ENCODE assay signal across 28 mouse cellular contexts in the genomic region with DNA sequence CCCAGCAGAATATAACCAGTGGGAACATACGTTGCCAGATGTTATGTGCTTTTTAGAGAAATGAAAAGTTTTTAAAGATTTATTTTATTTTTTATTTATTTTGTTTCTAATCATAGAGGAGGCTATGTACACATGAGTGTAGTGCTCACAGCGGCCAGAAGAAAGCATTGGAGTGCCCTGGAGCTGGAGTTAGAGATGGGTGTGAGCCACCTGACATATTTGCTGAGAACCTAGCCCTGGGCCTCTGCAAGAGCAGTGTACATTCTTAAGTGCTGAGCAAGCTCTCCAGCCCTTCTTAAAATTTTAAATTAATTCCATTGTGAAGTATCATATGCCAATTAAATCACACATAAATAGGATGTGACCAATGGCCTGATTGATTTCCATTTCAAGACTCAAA.
"Had no signal": no experiment of that assay in that cellular context is flagged by ENCODE, and none has a peak within 500 bp of the region (broad histone marks: within the 10 kb centered on the region; RNA-seq: fewer than 3 reads in every experiment).

No protein-coding gene starts in this region.

- H3K4me2 ChIP-seq: heart, embryonic 11.5 days; heart, embryonic 13.5 days; heart, embryonic 15.5 days; hindbrain, embryonic 12.5 days; hindbrain, embryonic 14.5 days; intestine, embryonic 15.5 days; kidney, embryonic 15.5 days; limb, embryonic 13.5 days; limb, embryonic 15.5 days had no signal

- H3K27me3 ChIP-seq: heart, embryonic 13.5 days; heart, embryonic 15.5 days; hindbrain, embryonic 12.5 days; intestine, embryonic 15.5 days; kidney, embryonic 15.5 days; limb, embryonic 13.5 days; limb, embryonic 15.5 days had no signal

- ATAC-seq: forebrain, postnatal 0 days; hindbrain, embryonic 16.5 days; inflammation-experienced regulatory T-cells, adult 6 months; intestine, embryonic 15.5 days had no signal

- H3K4me1 ChIP-seq: hindbrain, embryonic 10.5 days; hindbrain, embryonic 12.5 days; intestine, embryonic 15.5 days; kidney, embryonic 15.5 days; limb, embryonic 15.5 days had no signal

- H3K27ac ChIP-seq: heart, adult 2 months; heart, embryonic 13.5 days; heart, embryonic 15.5 days; hindbrain, embryonic 10.5 days; hindbrain, embryonic 12.5 days; hindbrain, embryonic 14.5 days; intestine, embryonic 15.5 days; kidney, embryonic 15.5 days; kidney, postnatal 0 days; limb, embryonic 13.5 days; limb, embryonic 15.5 days had no signal

- H3K4me3 ChIP-seq: heart, adult 2 months; heart, embryonic 13.5 days; heart, embryonic 15.5 days; hindbrain, embryonic 10.5 days; hindbrain, embryonic 12.5 days; intestine, embryonic 15.5 days; kidney, embryonic 15.5 days; limb, embryonic 13.5 days; limb, embryonic 15.5 days had no signal

- H3K36me3 ChIP-seq: heart, embryonic 13.5 days; heart, embryonic 15.5 days; hindbrain, embryonic 10.5 days; hindbrain, embryonic 12.5 days; intestine, embryonic 15.5 days; kidney, embryonic 15.5 days; limb, embryonic 13.5 days; limb, embryonic 15.5 days had no signal

- DNase-seq: forebrain, postnatal 0 days; gastrocnemius, postnatal 14 days; gastrocnemius, postnatal 36 days; heart, adult 11 months; heart, adult 2 months; heart, postnatal 14 days; heart, postnatal 36 days; kidney, adult 11 months; kidney, adult 2 months; kidney, adult 9 months; kidney, postnatal 14 days; kidney, postnatal 36 days; layer of hippocampus, adult 9-11 months; layer of hippocampus, postnatal 36 days; left cerebral cortex, postnatal 4 days had no signal

- H3K9ac ChIP-seq: forebrain, postnatal 0 days; heart, embryonic 13.5 days; heart, embryonic 15.5 days; hindbrain, embryonic 12.5 days; hindbrain, embryonic 14.5 days; intestine, embryonic 15.5 days; kidney, embryonic 15.5 days; limb, embryonic 13.5 days; limb, embryonic 15.5 days had no signal

- H3K9me3 ChIP-seq: heart, embryonic 13.5 days; heart, embryonic 15.5 days; hindbrain, embryonic 10.5 days; hindbrain, embryonic 12.5 days; intestine, embryonic 15.5 days; kidney, embryonic 15.5 days; limb, embryonic 13.5 days; limb, embryonic 15.5 days had no signal
